Mouse (Mus musculus) spleen, adult 2 months (tissue): ENCODE measurements at regions not wholly inside any gene's neighbourhood (a gene's known extent, or its start where the extent isn't known, plus 50 kb on each side); places are given as distances from the start of the nearest gene placed in this dataset.

Experiments
- DNase-seq, 2 experiments: peaks; one replicate each; pipeline versions ENCODE4 v3.0.0 to v3.0.0-alpha.2; 2012 to 2021; ENCODE audit warnings: low spot score in 2 of 2, low read depth in 1 of 2
- H3K27ac ChIP-seq: fragments of 200-500 bp; 2 replicates; pipeline ENCODE4 v1.5.1; 2012; ENCODE audit warnings: low read length, inconsistent platforms; ENCODE audit not compliant: insufficient read depth
- H3K27me3 ChIP-seq: fragments of 200-500 bp; 2 replicates; pipeline ENCODE4 v1.6.1; 2012; ENCODE audit warnings: mild to moderate bottlenecking, moderate library complexity, low read length, inconsistent platforms; ENCODE audit not compliant: control insufficient read depth, insufficient read depth
- H3K36me3 ChIP-seq: fragments of 200-500 bp; 2 replicates; pipeline ENCODE4 v1.6.1; 2012; ENCODE audit warnings: mild to moderate bottlenecking, low read length, inconsistent platforms; ENCODE audit not compliant: control insufficient read depth, insufficient read depth
- H3K4me1 ChIP-seq: fragments of 200-500 bp; 2 replicates; pipeline ENCODE4 v1.6.1; 2011; ENCODE audit warnings: inconsistent platforms; ENCODE audit not compliant: control insufficient read depth, insufficient read depth, insufficient read length
- H3K4me3 ChIP-seq: fragments of 200-500 bp; 2 replicates; pipeline ENCODE4 v1.5.1; 2011; ENCODE audit warnings: mild to moderate bottlenecking, inconsistent platforms; ENCODE audit not compliant: insufficient read depth, insufficient read length; ENCODE audit errors: extremely low read depth
- CTCF ChIP-seq: fragments of 200-500 bp; IDR thresholded peaks from 2 replicates; pipeline ENCODE4 v1.5.1; 2011; ENCODE audit warnings: mild to moderate bottlenecking, inconsistent platforms; ENCODE audit not compliant: insufficient read depth, insufficient read length, insufficient replicate concordance; ENCODE audit errors: extremely low read depth
- POLR2A ChIP-seq: fragments of 200-500 bp; IDR thresholded peaks from 2 replicates; pipeline ENCODE4 v1.6.1; 2011; ENCODE audit warnings: low read depth, low read length, inconsistent platforms
- WGBS: fragments of 180-500 bp; shearing (Covaris S2); methylation state at CpG from one replicate; pipeline ENCODE4 v1.1.7; 2018; 5-methylcytosine and 5-hydroxymethylcytosine counted together

GRCm38 (mm10) chr7:64050826-64051401, 102.7 kb upstream of the Trpm1 start:
- peaks cover 31% of the 10 kb centered on the region for H3K4me1 ChIP-seq
- no peak overlapping the region for H3K4me3 ChIP-seq
- no peak for DNase-seq
- no peaks in the 10 kb centered on the region for H3K36me3 ChIP-seq
- TF ChIP-seq POLR2A: no peak
- TF ChIP-seq CTCF: no peak
- 21% methylated on average over 3 of the region's 3 CpGs for WGBS
- peak overlapping the region; percentile 12; the same call in 1 of the 2 replicates for H3K27ac ChIP-seq
- no peaks in the 10 kb centered on the region for H3K27me3 ChIP-seq

- H3K27me3 ChIP-seq: no peaks in the 10 kb centered on the region
- TF ChIP-seq CTCF (no peak), POLR2A (no peak)
- H3K27ac ChIP-seq: peak overlapping the region; percentile 41
- H3K36me3 ChIP-seq: no peaks in the 10 kb centered on the region
- H3K4me3 ChIP-seq: no peak overlapping the region
- H3K4me1 ChIP-seq: peaks cover 31% of the 10 kb centered on the region
- 73% methylated on average over 5 of the region's 5 CpGs for WGBS
- DNase-seq: no peak
Observed at GRCm38 (mm10) chr7:64050246-64050645, 103.4 kb upstream of the Trpm1 start.

GRCm38 (mm10) chr7:64049183-64049965, 104.3 kb upstream of the Trpm1 start:
- Histone ChIP-seq H3K4me1 (peaks cover 33% of the 10 kb centered on the region), H3K4me3 (no peak overlapping the region), H3K36me3 (no peaks in the 10 kb centered on the region), H3K27me3 (no peaks in the 10 kb centered on the region), H3K27ac (peak overlapping the region; percentile 78)
- 49% methylated on average over 11 of the region's 11 CpGs for WGBS
- DNase-seq: peak in 1 of 2 experiments; percentile 45
- TF ChIP-seq CTCF: no peak
- no peak for TF ChIP-seq POLR2A

GRCm38 (mm10) chr7:64048452-64049182, 105.0 kb upstream of the Trpm1 start:
- Histone ChIP-seq H3K4me1 (peaks cover 39% of the 10 kb centered on the region), H3K36me3 (no peaks in the 10 kb centered on the region), H3K4me3 (peak overlapping the region; percentile 47; the same call in 1 of the 2 replicates), H3K27ac (peak overlapping the region; percentile 78), H3K27me3 (no peaks in the 10 kb centered on the region)
- TF ChIP-seq CTCF (no peak), POLR2A (peak; percentile 29; the same call in 1 of the 2 replicates)
- WGBS: 6% methylated on average over 21 of the region's 21 CpGs
- peak in 1 of 2 experiments; percentile 53 for DNase-seq

GRCm38 (mm10) chr7:64047831-64048230, 105.8 kb upstream of the Trpm1 start:
- no peaks in the 10 kb centered on the region for H3K36me3 ChIP-seq
- TF ChIP-seq POLR2A: no peak
- H3K4me3 ChIP-seq: no peak overlapping the region
- peaks cover 46% of the 10 kb centered on the region for H3K4me1 ChIP-seq
- no peak for DNase-seq
- H3K27ac ChIP-seq: peak overlapping the region; percentile 78; the same call in 1 of the 2 replicates
- WGBS: 53% methylated on average over 4 of the region's 4 CpGs
- no peaks in the 10 kb centered on the region for H3K27me3 ChIP-seq

- Histone ChIP-seq H3K27me3 (no peaks in the 10 kb centered on the region), H3K36me3 (no peaks in the 10 kb centered on the region), H3K4me1 (peaks cover 45% of the 10 kb centered on the region), H3K27ac (no peak overlapping the region), H3K4me3 (no peak overlapping the region)
- no peak for TF ChIP-seq POLR2A
- no peak for TF ChIP-seq CTCF
- no peak for DNase-seq
- WGBS: 92% methylated on average over 3 of the region's 3 CpGs
Observed at GRCm38 (mm10) chr7:64045292-64045691, 106.6 kb upstream of the Klf13 start.
